Mouse (Mus musculus): ENCODE data around the gene 3100002H09Rik.

Gene 3100002H09Rik

GRCm38 (mm10) chr4:124614189-124614588, 3.6 kb upstream of the 3100002H09Rik start:
- no peak for DNase-seq

GRCm38 (mm10) chr4:124611768-124612167, 1.2 kb upstream of the 3100002H09Rik start:
- no peak for DNase-seq

- no peak for DNase-seq
Measured at GRCm38 (mm10) chr4:124610066-124610465, 537 bp downstream of the 3100002H09Rik start.

GRCm38 (mm10) chr4:124607166-124607565, 3.4 kb downstream of the 3100002H09Rik start:
- DNase-seq = no peak

- no peak for DNase-seq
Measured at GRCm38 (mm10) chr4:124606180-124606579, 4.4 kb downstream of the 3100002H09Rik start.

GRCm38 (mm10) chr4:124605255-124605654, 5.3 kb downstream of the 3100002H09Rik start:
- no peak for DNase-seq

- no peak for DNase-seq
Measured at GRCm38 (mm10) chr4:124603712-124604111, 6.9 kb downstream of the 3100002H09Rik start.

- DNase-seq = no peak
Measured at GRCm38 (mm10) chr4:124595929-124596328, 14.7 kb downstream of the 3100002H09Rik start.

- DNase-seq = no peak
Measured at GRCm38 (mm10) chr4:124594933-124595332, 15.7 kb downstream of the 3100002H09Rik start.

GRCm38 (mm10) chr4:124593691-124594090, 16.9 kb downstream of the 3100002H09Rik start:
- no peak for DNase-seq

- DNase-seq = no peak
Measured at GRCm38 (mm10) chr4:124593210-124593609, 17.4 kb downstream of the 3100002H09Rik start.

GRCm38 (mm10) chr4:124592241-124592640, 18.4 kb downstream of the 3100002H09Rik start:
- DNase-seq = no peak

GRCm38 (mm10) chr4:124580695-124581094, 29.9 kb downstream of the 3100002H09Rik start:
- no peak for DNase-seq

- DNase-seq = no peak
Measured at GRCm38 (mm10) chr4:124575955-124576445, 34.6 kb downstream of the 3100002H09Rik start.

- DNase-seq = peak; percentile 10
Measured at GRCm38 (mm10) chr4:124575269-124575954, 35.2 kb downstream of the 3100002H09Rik start.

GRCm38 (mm10) chr4:124573586-124573985, 37.0 kb downstream of the 3100002H09Rik start:
- no peak for DNase-seq

GRCm38 (mm10) chr4:124570977-124571376, 39.6 kb downstream of the 3100002H09Rik start:
- no peak for DNase-seq

GRCm38 (mm10) chr4:124569661-124570060, 40.9 kb downstream of the 3100002H09Rik start:
- DNase-seq = no peak

- DNase-seq = no peak
Measured at GRCm38 (mm10) chr4:124563371-124563770, 47.2 kb downstream of the 3100002H09Rik start.

GRCm38 (mm10) chr4:124562721-124563120, 47.9 kb downstream of the 3100002H09Rik start:
- DNase-seq = no peak
